Mouse (Mus musculus) spleen, adult 2 months (tissue): ENCODE measurements at regions not wholly inside any gene's neighbourhood (a gene's known extent, or its start where the extent isn't known, plus 50 kb on each side); places are given as distances from the start of the nearest gene placed in this dataset.

Experiments
- CTCF ChIP-seq: fragments of 200-500 bp; IDR thresholded peaks from 2 replicates; pipeline ENCODE4 v1.5.1; 2011; ENCODE audit warnings: mild to moderate bottlenecking, inconsistent platforms; ENCODE audit not compliant: insufficient read depth, insufficient read length, insufficient replicate concordance; ENCODE audit errors: extremely low read depth
- POLR2A ChIP-seq: fragments of 200-500 bp; IDR thresholded peaks from 2 replicates; pipeline ENCODE4 v1.6.1; 2011; ENCODE audit warnings: low read depth, low read length, inconsistent platforms

GRCm38 (mm10) chr12:31134465-31134992 lies 60.9 kb downstream of the Fam110c start:
- no peak for TF ChIP-seq CTCF
- no peak for TF ChIP-seq POLR2A
